Mouse (Mus musculus) megakaryocyte, embryonic 14.5 days (primary cell): ENCODE data around the gene Nyap1.

Experiments
- FLI1 ChIP-seq: IDR thresholded peaks from 2 replicates; pipeline ENCODE4 v1.6.1; 2012; ENCODE audit warnings: low read length, inconsistent platforms, mixed read lengths
- GATA1 ChIP-seq: IDR thresholded peaks from 3 replicates; pipeline ENCODE4 v1.6.1; 2012; ENCODE audit warnings: mixed read lengths, low read length, inconsistent platforms, borderline replicate concordance

DNA sequence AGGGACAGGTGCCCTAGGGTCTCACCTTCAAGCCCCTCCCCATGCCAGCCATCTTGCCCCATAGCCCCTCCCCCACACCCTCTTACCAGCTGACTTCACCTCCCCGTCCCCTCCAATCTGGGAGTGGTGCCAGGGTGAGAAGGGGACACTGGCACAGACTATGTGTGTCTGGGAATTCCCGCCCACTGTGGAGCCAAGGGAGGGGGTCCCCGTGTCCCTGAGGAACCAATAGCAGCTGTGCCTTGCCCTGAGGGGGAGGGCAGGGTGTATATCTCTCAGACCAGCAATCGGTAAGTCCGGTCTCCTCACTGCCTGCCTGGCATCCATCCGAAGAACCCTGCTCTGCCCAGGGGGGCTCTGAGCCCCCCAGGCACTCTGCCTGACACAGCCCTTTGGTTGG lies 16.5 kb upstream of the Nyap1 start:
- TF ChIP-seq GATA1 (no peak), FLI1 (no peak)
